Mouse (Mus musculus): Measurements from ENCODE around the gene Reg3g.
"Not testable (repeated sequence)": the region's sequence is repeated elsewhere in the genome, so short reads cannot be mapped to it uniquely, and the experiment has no call there.

Gene Reg3g

GRCm38 (mm10) chr6:78468772-78469171, at the start of gene Reg3g:
Reg3g (minus strand) TSS chr6:78468872.
- DNase-seq (ENCODE audit: low read depth in 2 of 2, low spot score in 2 of 2), result no peak

DNA sequence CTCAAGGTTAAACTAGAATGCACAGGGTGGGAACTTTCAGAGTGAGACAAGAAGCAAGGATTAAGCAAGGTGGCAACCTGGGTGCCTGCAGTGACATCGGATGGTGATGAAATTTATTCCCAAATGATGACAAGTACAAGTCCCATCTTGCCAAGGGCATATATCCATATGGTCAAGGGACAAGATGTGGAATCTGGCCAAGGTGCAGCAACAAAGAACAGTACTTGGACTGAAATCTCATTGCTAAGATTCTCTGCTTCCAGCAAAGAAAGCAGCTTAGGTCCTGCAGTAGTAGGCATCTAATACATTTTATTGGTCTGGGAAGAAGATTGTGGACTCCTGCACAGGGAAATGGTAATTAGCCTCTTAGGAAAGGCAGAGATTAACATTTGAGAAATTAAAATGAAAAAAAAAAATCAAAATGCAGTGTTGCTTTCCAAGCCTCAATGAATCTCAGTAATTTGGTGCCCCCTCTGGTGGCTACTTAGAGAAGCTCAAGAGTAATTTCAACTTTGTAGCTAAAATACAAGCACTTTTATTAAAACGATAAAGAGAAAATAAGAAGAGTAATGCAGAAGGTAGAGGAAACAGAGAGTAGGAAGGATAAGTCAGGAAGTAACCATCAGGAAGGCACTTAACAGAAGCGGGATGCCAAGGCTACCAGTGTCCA, 47.2 kb upstream of the Reg3g start:
- no peak for DNase-seq (ENCODE audit: low read depth in 2 of 2, low spot score in 2 of 2)

DNA sequence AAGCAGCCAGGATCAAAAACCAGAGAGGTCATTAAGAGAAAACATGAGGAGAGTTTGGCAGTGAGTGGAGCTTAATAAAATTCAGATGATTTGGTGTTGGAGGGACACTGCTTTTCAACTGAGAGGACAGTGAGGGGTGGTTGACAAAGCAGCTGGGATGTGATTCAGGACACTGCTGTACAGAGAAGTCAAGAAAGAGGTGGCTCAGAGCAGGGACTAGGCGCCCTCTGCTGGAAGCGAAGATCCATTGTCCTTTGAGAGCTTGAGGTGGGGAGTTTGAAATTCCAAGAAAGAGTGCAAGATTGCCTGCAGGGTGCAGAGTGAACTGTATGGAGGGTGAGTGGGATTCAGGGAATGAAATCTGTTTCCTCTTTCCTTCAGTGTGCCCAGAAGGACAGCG, 44.2 kb upstream of the Reg3g start:
- DNase-seq (ENCODE audit: low read depth in 2 of 2, low spot score in 2 of 2), result no peak

GRCm38 (mm10) chr6:78510173-78510900, 41.7 kb upstream of the Reg3g start:
- DNase-seq (ENCODE audit: low read depth in 2 of 2, low spot score in 2 of 2), result no peak

GRCm38 (mm10) chr6:78505745-78506144, 37.1 kb upstream of the Reg3g start:
- no peak for DNase-seq (ENCODE audit: low read depth in 2 of 2, low spot score in 2 of 2)

GRCm38 (mm10) chr6:78494633-78495032, 26.0 kb upstream of the Reg3g start:
- no peak for DNase-seq (ENCODE audit: low read depth in 2 of 2, low spot score in 2 of 2)

GRCm38 (mm10) chr6:78469287-78469686, 615 bp upstream of the Reg3g start:
- DNase-seq (ENCODE audit: low read depth in 2 of 2, low spot score in 2 of 2), result no peak

DNA sequence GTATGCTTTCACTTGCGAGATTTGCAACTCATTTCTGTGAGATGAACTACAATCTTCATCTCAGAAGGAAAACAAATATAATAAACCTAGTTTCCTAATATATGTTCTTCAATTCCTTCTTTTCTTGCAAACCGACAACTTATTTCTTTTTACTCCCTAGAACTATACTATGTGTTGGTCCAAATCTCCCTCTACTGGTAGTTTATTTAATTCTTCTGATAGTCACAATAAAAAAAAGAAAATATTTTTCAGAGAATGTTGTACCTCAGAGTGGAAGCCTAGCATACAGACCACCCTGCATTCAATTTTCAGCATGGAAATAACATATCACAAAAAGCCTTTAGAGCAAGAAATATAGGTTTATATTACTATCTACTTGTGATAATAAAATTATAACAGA, 5.4 kb downstream of the Reg3g start:
- DNase-seq (ENCODE audit: low read depth in 2 of 2, low spot score in 2 of 2), result no peak

DNA sequence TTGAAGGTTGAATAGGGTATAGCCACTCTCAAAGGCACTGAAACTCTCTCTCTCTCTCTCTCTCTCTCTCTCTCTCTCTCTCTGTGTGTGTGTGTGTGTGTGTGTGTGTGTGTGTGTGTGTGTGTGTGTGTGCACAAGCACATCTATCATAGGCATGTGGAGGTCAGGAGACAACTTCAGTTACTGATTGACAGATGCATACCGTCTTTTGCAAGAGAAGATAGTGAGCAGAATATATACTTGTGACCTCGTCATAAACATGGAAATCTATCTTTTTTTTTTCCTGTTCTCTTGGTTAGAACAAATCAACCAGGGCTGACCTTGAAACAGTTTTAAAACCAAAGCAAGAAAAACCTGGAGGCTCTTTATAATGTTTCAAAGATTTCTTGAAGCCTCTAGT, 6.3 kb downstream of the Reg3g start:
- DNase-seq (ENCODE audit: low read depth in 2 of 2, low spot score in 2 of 2), result no peak

- no peak for DNase-seq (ENCODE audit: low read depth in 2 of 2, low spot score in 2 of 2)
These were observed 8.4 kb downstream of the Reg3g start for GRCm38 (mm10) chr6:78460191-78460825.

DNA sequence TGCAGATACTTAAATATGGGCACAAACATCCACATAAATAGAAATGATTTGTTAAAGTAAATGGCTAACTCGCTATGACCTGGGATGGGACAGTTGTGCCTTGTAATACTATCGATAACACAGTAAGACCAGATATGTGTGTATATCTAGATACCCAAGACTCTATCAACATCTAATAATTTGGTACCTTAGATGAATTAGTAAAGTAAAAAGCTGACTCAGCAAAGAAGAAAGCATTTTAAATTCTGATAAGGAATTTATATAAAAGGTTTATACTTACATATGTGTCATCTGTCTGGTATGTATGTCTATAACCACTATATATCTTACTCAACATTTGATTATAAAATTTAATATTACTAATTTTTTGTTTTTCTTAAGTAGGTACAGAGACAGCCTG, 15.9 kb downstream of the Reg3g start:
- DNase-seq (ENCODE audit: low read depth in 2 of 2, low spot score in 2 of 2), result no peak

GRCm38 (mm10) chr6:78448409-78448808, 20.3 kb downstream of the Reg3g start:
- DNase-seq (ENCODE audit: low read depth in 2 of 2, low spot score in 2 of 2), result no peak

- DNase-seq (ENCODE audit: low read depth in 2 of 2, low spot score in 2 of 2), result no peak
These were observed 21.5 kb downstream of the Reg3g start for GRCm38 (mm10) chr6:78447202-78447601.

GRCm38 (mm10) chr6:78425497-78425896, 43.2 kb downstream of the Reg3g start:
- DNase-seq (ENCODE audit: low read depth in 2 of 2, low spot score in 2 of 2), result no peak

DNA sequence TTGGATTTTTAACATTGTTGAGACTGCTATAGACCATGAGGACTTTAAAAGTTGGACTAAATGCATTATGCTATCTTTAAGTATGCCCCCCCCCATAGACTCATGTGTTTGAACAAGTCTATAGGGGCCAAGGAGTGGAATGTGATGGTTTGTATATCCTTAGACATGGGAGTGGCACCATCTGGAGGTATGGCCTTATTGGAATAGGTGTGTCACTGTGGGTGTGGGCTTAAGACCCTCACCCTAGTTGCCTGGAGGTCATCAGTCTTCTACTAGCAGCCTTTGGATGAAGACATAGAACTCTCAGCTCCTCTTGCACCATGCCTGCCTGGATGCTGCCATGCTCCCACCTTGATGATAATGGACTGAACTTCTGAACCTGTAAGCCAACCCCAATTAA, 46.3 kb downstream of the Reg3g start, which contains the start of gene Reg1:
Gene Reg1, plus strand, starts transcription at position 301 of the 400 bp plus-strand sequence.
- not testable (repeated sequence) for DNase-seq (ENCODE audit: low read depth in 2 of 2, low spot score in 2 of 2)

All from CD8-positive naive resting alpha-beta T cell, adult 2 months (primary cell).